In the genomic region with DNA sequence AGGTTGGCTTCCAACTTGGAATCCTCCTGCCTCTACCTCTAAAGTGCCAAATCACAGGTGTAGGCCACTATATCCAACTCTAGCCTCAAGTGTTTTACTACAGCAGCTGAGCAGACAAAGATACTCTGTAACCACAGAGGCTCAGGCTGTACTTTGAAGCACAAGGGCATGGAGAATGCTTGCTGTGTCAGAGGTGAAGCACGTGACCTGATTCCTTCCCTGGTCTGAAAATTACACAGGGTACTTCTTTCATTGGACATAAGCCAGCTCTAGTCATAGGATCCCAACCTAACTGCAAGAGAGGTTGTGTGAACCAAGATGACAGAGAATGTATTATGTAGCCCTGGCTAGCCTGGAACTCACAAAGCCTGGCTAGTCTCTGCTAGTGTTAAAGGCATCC, we compare ENCODE assay signal across 22 mouse cellular contexts.
"Had no signal": no experiment of that assay in that cellular context is flagged by ENCODE, and none has a peak within 500 bp of the region (broad histone marks: within the 10 kb centered on the region; RNA-seq: fewer than 3 reads in every experiment).

No protein-coding gene starts in this region.

- H3K4me3 ChIP-seq: layer of hippocampus, adult 2 months; limb, embryonic 12.5 days; limb, embryonic 15.5 days; liver, embryonic 13.5 days; midbrain, embryonic 12.5 days; myocyte; neural tube, embryonic 13.5 days; stomach, embryonic 15.5 days had no signal

- DNase-seq: layer of hippocampus, adult 9-11 months; left cerebral cortex, postnatal 4 days; liver, embryonic 13.5 days; lung, adult 2 months; lung, postnatal 14 days; lung, postnatal 4 days; retina, postnatal 1 day; right cerebral cortex, postnatal 25 days; spleen, adult 18-20 months; thymus, postnatal 25 days had no signal

- H3K4me2 ChIP-seq: hindbrain, embryonic 14.5 days; limb, embryonic 12.5 days; limb, embryonic 15.5 days; liver, embryonic 13.5 days; midbrain, embryonic 12.5 days; neural tube, embryonic 13.5 days; stomach, embryonic 15.5 days had no signal

- H3K36me3 ChIP-seq: limb, embryonic 12.5 days; limb, embryonic 15.5 days; liver, embryonic 13.5 days; midbrain, embryonic 12.5 days; neural tube, embryonic 13.5 days; stomach, embryonic 15.5 days had no signal

- H3K4me1 ChIP-seq: midbrain, embryonic 12.5 days; stomach, embryonic 15.5 days had no signal

- ATAC-seq: hindbrain, postnatal 0 days; inflammation-experienced regulatory T-cells, adult 6 months; intestine, embryonic 16.5 days; midbrain, embryonic 16.5 days had no signal

- H3K27ac ChIP-seq: hindbrain, embryonic 14.5 days; hindbrain, postnatal 0 days; limb, embryonic 12.5 days; limb, embryonic 15.5 days; liver, embryonic 13.5 days; midbrain, embryonic 12.5 days; neural tube, embryonic 13.5 days; stomach, embryonic 15.5 days had no signal

- H3K9ac ChIP-seq: hindbrain, embryonic 14.5 days; limb, embryonic 12.5 days; limb, embryonic 15.5 days; liver, embryonic 13.5 days; midbrain, embryonic 12.5 days; neural tube, embryonic 13.5 days; stomach, embryonic 15.5 days had no signal

- H3K27me3 ChIP-seq: limb, embryonic 12.5 days; limb, embryonic 15.5 days; midbrain, embryonic 12.5 days; neural tube, embryonic 13.5 days; stomach, embryonic 15.5 days had no signal

- H3K9me3 ChIP-seq: limb, embryonic 12.5 days; limb, embryonic 15.5 days; liver, embryonic 13.5 days; midbrain, embryonic 12.5 days; neural tube, embryonic 13.5 days; stomach, embryonic 15.5 days had no signal
